Mouse (Mus musculus) limb, embryonic 11.5 days (tissue): ENCODE data around the gene Gm5129. TPM values are rescaled to one million over a fixed set of nuclear protein-coding genes. Genes with fewer than 3 reads are reported as not detected.
"Not testable (repeated sequence)": the region's sequence is repeated elsewhere in the genome, so short reads cannot be mapped to it uniquely, and the experiment has no call there.

Source experiments
- ATAC-seq: fragments of 200-750 bp; cut with Nextera tagmentation; 2 replicates; pipeline ENCODE4 v1.8.0; 2017; ENCODE audit warnings: low read depth; ENCODE audit not compliant: insufficient number of reproducible peaks, low FRiP score, low TSS enrichment
- DNase-seq: peaks from one replicate; pipeline ENCODE4 v3.0.0-alpha.2; 2015; ENCODE audit warnings: low spot score
- H3K27ac ChIP-seq: fragments of 300-500 bp; sonication (generic); replicated peaks from 2 replicates; pipeline ENCODE4 v1.5.1; 2014; ENCODE audit warnings: low read depth, mild to moderate bottlenecking, low read length
- H3K27me3 ChIP-seq: fragments of 300-500 bp; sonication (generic); 2 replicates; pipeline ENCODE4 v1.6.1; 2014; ENCODE audit warnings: mild to moderate bottlenecking, low read length, mixed read lengths; ENCODE audit not compliant: control insufficient read depth, insufficient read depth
- H3K36me3 ChIP-seq: fragments of 300-500 bp; sonication (generic); 2 replicates; pipeline ENCODE4 v1.6.1; 2014; ENCODE audit warnings: mild to moderate bottlenecking, low read length, moderate library complexity, mixed read lengths; ENCODE audit not compliant: control insufficient read depth, insufficient read depth
- H3K4me1 ChIP-seq: fragments of 300-500 bp; sonication (generic); 2 replicates; pipeline ENCODE4 v1.6.1; 2014; ENCODE audit warnings: low read length, mixed read lengths; ENCODE audit not compliant: control insufficient read depth, insufficient read depth
- H3K4me2 ChIP-seq: fragments of 300-500 bp; sonication (generic); 2 replicates; pipeline ENCODE4 v1.6.1; 2014; ENCODE audit warnings: low read depth, mild to moderate bottlenecking, moderate library complexity; ENCODE audit not compliant: severe bottlenecking
- H3K4me3 ChIP-seq: fragments of 300-500 bp; sonication (generic); 2 replicates; pipeline ENCODE4 v1.5.1; 2014; ENCODE audit warnings: low read depth, low read length
- H3K9ac ChIP-seq: fragments of 300-500 bp; sonication (generic); 2 replicates; pipeline ENCODE4 v1.6.1; 2014; ENCODE audit warnings: mild to moderate bottlenecking, low read length
- H3K9me3 ChIP-seq: fragments of 300-500 bp; sonication (generic); 2 replicates; pipeline ENCODE4 v1.6.1; 2016; ENCODE audit warnings: low read length; ENCODE audit not compliant: control insufficient read depth
- WGBS: fragments of 180-500 bp; shearing (Covaris S2); extraction: QIAGEN DNeasy Blood & Tissue Kit; methylation state at CpG from one replicate; pipeline ENCODE4 v1.1.7; 2014; 5-methylcytosine and 5-hydroxymethylcytosine counted together
- polyA plus RNA-seq: library from polyadenylated mRNA; unstranded; fragments of >200 nt; fragmentation: Nextera tagmentation; extraction: Ambion mirVana; gene quantifications from 2 replicates; pipeline ENCODE4 v1.2.1, GENCODE M21; 2014

The Gm5129 gene
- polyA plus RNA-seq, 1 experiment from 2014 or later: not detected

- peak overlapping the region; percentile 77 for H3K4me2 ChIP-seq
- no peaks in the 10 kb centered on the region for H3K27me3 ChIP-seq
- no peaks in the 10 kb centered on the region for H3K36me3 ChIP-seq
- DNase-seq (no peak), ATAC-seq (no peak)
- no peak overlapping the region for H3K27ac ChIP-seq
- H3K9ac ChIP-seq: no peak overlapping the region
- H3K9me3 ChIP-seq: no peaks in the 10 kb centered on the region
- peaks cover 10% of the 10 kb centered on the region; the same call in 1 of the 2 replicates for H3K4me1 ChIP-seq
- peak overlapping the region; percentile 12; the same call in 1 of the 2 replicates for H3K4me3 ChIP-seq
- 87% methylated on average over 5 of the region's 5 CpGs for WGBS
These were observed 1.7 kb upstream of the Gm5129 start for GRCm38 (mm10) chr5:29737471-29737870.

- 65% methylated on average over 9 of the region's 9 CpGs for WGBS
- peak overlapping the region; percentile 95 for H3K9ac ChIP-seq
- no peaks in the 10 kb centered on the region for H3K9me3 ChIP-seq
- H3K4me3 ChIP-seq: peak overlapping the region; percentile 97
- peaks cover 10% of the 10 kb centered on the region; the same call in 1 of the 2 replicates for H3K4me1 ChIP-seq
- H3K27ac ChIP-seq: no peak overlapping the region
- no peak for ATAC-seq
- no peaks in the 10 kb centered on the region for H3K36me3 ChIP-seq
- peak overlapping the region; percentile 77 for H3K4me2 ChIP-seq
- H3K27me3 ChIP-seq: no peaks in the 10 kb centered on the region
- DNase-seq: no peak
These were observed 1.2 kb upstream of the Gm5129 start for GRCm38 (mm10) chr5:29736942-29737341.

- 2% methylated on average over 46 of the region's 48 CpGs for WGBS
- Histone ChIP-seq H3K4me3 (peak overlapping the region; percentile 97), H3K4me2 (peak overlapping the region; percentile 77), H3K27me3 (no peaks in the 10 kb centered on the region), H3K9ac (peak overlapping the region; percentile 95), H3K36me3 (no peaks in the 10 kb centered on the region), H3K9me3 (no peaks in the 10 kb centered on the region), H3K27ac (peak overlapping the region; percentile 87; the same call in 1 of the 2 replicates), H3K4me1 (peaks cover 10% of the 10 kb centered on the region; the same call in 1 of the 2 replicates)
- peak; percentile 70 for DNase-seq
- ATAC-seq: peak; percentile 59; the same call in 1 of the 2 replicates
These were observed 551 bp upstream of the Gm5129 start for GRCm38 (mm10) chr5:29736073-29736900.

GRCm38 (mm10) chr5:29734831-29735510, 765 bp downstream of the Gm5129 start:
- Histone ChIP-seq H3K9me3 (no peaks in the 10 kb centered on the region), H3K27ac (peak overlapping the region; percentile 87), H3K9ac (peak overlapping the region; percentile 95), H3K4me3 (peak overlapping the region; percentile 97), H3K27me3 (no peaks in the 10 kb centered on the region), H3K4me2 (peak overlapping the region; percentile 75), H3K4me1 (peaks cover 10% of the 10 kb centered on the region; the same call in 1 of the 2 replicates), H3K36me3 (no peaks in the 10 kb centered on the region)
- 56% methylated on average over 6 of the region's 6 CpGs for WGBS
- ATAC-seq: no peak
- no peak for DNase-seq

GRCm38 (mm10) chr5:29726070-29726469, 9.7 kb downstream of the Gm5129 start:
- not testable (repeated sequence) for H3K9ac ChIP-seq, ATAC-seq, H3K27ac ChIP-seq, H3K4me1 ChIP-seq, H3K27me3 ChIP-seq, H3K36me3 ChIP-seq, DNase-seq, H3K4me3 ChIP-seq, H3K4me2 ChIP-seq, H3K9me3 ChIP-seq
- 77% methylated on average over 5 of the region's 5 CpGs for WGBS

GRCm38 (mm10) chr5:29725369-29725768, 10.4 kb downstream of the Gm5129 start:
- DNase-seq: no peak
- Histone ChIP-seq H3K27me3 (no peaks in the 10 kb centered on the region), H3K4me1 (no peaks in the 10 kb centered on the region), H3K27ac (no peak overlapping the region), H3K9ac (no peak overlapping the region), H3K4me3 (no peak overlapping the region), H3K4me2 (no peak overlapping the region), H3K36me3 (no peaks in the 10 kb centered on the region), H3K9me3 (no peaks in the 10 kb centered on the region)
- no peak for ATAC-seq
- WGBS: 92% methylated on average over 2 of the region's 2 CpGs

- no peak overlapping the region for H3K9ac ChIP-seq
- H3K4me1 ChIP-seq: no peaks in the 10 kb centered on the region
- no peaks in the 10 kb centered on the region for H3K27me3 ChIP-seq
- ATAC-seq: no peak
- no peak overlapping the region for H3K4me2 ChIP-seq
- H3K36me3 ChIP-seq: no peaks in the 10 kb centered on the region
- no peak overlapping the region for H3K4me3 ChIP-seq
- DNase-seq: no peak
- WGBS: 19% methylated on average over 1 of the region's 1 CpGs
- no peak overlapping the region for H3K27ac ChIP-seq
- H3K9me3 ChIP-seq: no peaks in the 10 kb centered on the region
These were observed 14.6 kb downstream of the Gm5129 start for GRCm38 (mm10) chr5:29721159-29721558.

- Histone ChIP-seq H3K9ac (no peak overlapping the region), H3K27ac (no peak overlapping the region), H3K36me3 (no peaks in the 10 kb centered on the region), H3K4me3 (no peak overlapping the region), H3K27me3 (no peaks in the 10 kb centered on the region), H3K9me3 (no peaks in the 10 kb centered on the region), H3K4me2 (no peak overlapping the region), H3K4me1 (no peaks in the 10 kb centered on the region)
- 53% methylated on average over 1 of the region's 1 CpGs for WGBS
- ATAC-seq (no peak), DNase-seq (no peak)
These were observed 22.8 kb downstream of the Gm5129 start for GRCm38 (mm10) chr5:29712906-29713305.
